Mouse (Mus musculus) ES-E14 (cell line): ENCODE measurements around the gene Ffar4.

Source experiments
- CHD2 ChIP-seq: IDR thresholded peaks from 2 replicates; pipeline ENCODE4 v1.6.1; 2014; ENCODE audit warnings: mild to moderate bottlenecking, low read depth, low read length, inconsistent platforms
- HCFC1 ChIP-seq: IDR thresholded peaks from 2 replicates; pipeline ENCODE4 v1.6.1; 2012; ENCODE audit warnings: low read length, inconsistent platforms, borderline replicate concordance; ENCODE audit not compliant: insufficient read depth
- MAFK ChIP-seq: IDR thresholded peaks from 2 replicates; pipeline ENCODE4 v1.6.1; 2014; ENCODE audit warnings: mild to moderate bottlenecking, low read depth, low read length, inconsistent platforms; ENCODE audit not compliant: insufficient read depth
- ZC3H11A ChIP-seq: IDR thresholded peaks from 2 replicates; pipeline ENCODE4 v1.6.1; 2012; ENCODE audit warnings: low read depth, mild to moderate bottlenecking, inconsistent platforms, low read length, borderline replicate concordance
- ZNF384 ChIP-seq: IDR thresholded peaks from 2 replicates; pipeline ENCODE4 v1.6.1; 2012; ENCODE audit warnings: low read depth, low read length, inconsistent platforms

DNA sequence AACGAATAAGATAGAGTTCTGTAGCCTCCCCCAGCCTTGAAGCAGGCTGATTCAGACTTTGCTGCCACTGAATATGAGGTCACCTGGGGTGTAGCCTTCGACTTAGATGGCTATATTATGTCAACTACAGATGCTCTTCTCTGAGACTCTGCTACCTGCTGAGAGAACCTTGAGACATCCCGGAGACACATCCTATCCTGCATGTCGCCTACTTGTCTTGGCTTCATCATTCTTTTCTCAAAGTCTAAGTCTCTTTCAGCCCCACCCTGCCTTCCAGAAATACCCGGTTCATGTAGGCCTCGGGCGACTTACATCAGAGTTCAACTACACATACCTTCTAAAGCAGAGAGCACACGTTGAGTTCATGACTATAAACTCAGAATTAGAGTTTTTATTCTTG lies 39.9 kb upstream of the Ffar4 start:
- TF ChIP-seq MAFK (no peak), CHD2 (no peak), ZNF384 (no peak), HCFC1 (no peak), ZC3H11A (no peak)
